Mouse (Mus musculus): ENCODE measurements around the gene Map7d1.

DNA sequence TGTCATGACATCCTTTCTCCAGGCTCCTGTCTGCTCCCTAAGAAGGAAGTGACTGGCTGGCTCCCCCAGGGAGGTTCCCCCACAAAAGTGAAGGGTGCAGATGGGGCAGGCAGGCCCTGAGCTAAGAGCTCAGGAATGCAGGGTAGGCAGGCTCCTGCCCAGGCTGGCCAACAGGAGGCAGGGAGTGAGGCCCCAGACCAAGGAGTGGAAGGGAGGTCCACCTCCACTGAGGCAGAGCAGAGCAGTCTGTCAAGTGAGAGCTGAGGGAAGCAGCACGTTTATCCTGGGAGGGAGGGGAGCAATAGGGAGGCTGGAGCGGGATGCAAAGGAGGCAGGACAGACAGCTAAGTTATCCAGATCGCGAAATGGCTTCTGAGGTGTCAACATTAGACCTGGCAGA lies 5.5 kb downstream of the Map7d1 start:
- TF ChIP-seq POLR2A (IDR thresholded peaks at IDR 0.05; ENCODE audit: borderline replicate concordance, insufficient read depth, low read length) (no peak), CTCF (IDR thresholded peaks at IDR 0.05; ENCODE audit: borderline replicate concordance, insufficient read depth, low read depth, low read length) (no peak)

Data from cerebellum, adult 2 months (tissue).